Mouse (Mus musculus): Measurements from ENCODE around the gene Galnt7.
A peak's percentile ranks its signal among the peaks of the same experiment; 100 is the strongest.

The Galnt7 gene

GRCm38 (mm10) chr8:57652456-57653055 lies at the start of gene Galnt7:
Gene Galnt7 (minus strand): TSS chr8:57653032.
- peak; percentile 50 for DNase-seq (ENCODE audit: low spot score)

- DNase-seq (ENCODE audit: low spot score): no peak
Observed at GRCm38 (mm10) chr8:57688633-57689032, 35.8 kb upstream of the Galnt7 start.

DNA sequence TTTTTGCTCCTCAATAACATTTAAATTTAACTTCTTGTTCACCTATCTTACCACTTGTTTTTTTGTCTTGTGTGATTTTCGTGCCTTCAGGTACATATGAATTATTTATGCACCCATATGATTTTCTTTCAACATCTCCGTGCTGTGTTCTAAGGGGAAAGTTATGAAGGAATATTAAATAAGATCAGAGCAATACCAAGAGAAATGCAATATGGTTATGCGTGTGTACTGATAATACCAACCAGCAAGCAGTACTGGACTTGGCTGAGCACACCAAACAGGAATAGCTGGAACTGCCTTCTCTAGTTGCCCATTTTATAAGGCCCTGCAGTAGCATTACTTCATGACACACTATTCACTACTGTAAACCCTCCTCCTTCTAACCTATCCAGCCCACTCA lies 33.0 kb upstream of the Galnt7 start:
- no peak for DNase-seq (ENCODE audit: low spot score)

DNA sequence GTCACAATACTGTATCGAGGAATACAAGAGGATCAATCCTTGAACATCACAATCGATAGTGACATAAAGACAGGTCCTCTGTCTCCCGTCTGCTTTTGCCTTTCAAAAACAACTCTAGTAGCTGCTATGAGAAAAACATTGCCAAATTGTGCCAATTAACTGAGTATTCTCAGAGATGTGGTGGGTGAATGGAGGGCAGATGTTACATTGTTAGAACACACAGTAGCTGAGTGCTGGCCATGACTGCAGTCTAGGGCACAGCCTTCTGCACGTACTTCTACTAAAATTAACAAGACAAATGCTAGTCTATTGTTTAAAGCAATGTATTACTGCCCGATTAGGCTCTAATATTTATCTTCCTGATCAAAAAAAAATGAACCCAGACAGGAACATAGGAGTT lies 27.2 kb upstream of the Galnt7 start:
- DNase-seq (ENCODE audit: low spot score): no peak

DNA sequence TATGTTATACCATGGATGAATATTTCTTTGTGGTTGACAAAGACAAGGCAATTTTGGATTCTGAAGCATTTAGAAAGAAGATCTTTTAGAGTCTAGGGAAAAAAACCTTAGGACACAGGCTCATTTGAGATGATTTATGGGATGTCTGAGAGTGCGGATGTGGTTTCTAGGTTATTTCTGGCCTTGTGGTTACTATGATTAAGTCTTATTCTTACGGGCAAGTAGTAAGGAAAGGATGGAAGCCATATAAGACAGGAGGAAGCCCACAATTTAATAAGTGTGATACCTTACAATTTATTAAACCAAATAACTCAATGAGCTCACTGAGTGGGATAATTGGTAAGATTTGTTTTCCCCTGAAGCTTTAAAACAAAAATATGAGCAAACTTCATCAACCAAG lies 11.3 kb upstream of the Galnt7 start:
- DNase-seq (ENCODE audit: low spot score): no peak

DNA sequence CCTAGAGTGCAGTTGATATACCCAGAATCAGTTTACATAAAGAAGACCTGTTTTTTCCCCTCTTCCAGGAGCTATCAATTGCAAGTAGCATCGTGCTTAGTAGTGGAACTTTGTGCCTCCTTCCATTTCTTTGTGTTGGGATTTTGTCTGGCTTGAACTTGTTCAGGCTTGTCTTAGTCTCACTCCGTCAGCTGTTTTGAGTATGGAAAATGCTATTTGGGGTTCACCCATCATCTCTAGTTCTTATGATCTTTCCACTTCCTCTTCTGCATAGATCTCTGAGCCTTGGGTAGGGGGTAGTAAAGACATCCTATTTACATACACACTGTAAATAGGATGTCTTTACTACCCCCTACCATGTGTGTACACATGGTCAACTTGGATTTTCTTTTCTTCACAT lies 7.2 kb upstream of the Galnt7 start:
- no peak for DNase-seq (ENCODE audit: low spot score)

DNA sequence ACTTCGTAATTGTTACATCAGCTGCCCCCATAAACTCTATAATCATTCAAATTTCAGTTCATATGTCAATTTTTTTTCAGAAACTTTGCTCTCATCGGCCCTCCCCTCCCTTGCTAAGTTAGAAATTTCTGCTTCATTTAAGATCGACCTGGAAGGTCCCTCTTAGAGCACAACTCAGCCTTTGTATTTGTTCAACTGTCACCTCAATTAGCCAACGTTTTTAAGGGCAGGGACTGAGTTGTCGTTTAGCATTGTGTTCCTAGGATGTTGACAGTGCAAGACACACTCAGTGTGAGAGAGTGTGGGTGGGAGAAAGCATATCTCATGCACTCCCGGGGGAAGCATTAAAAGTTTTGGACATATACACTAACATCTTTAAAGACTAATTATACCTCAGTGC lies 3.6 kb upstream of the Galnt7 start:
- no peak for DNase-seq (ENCODE audit: low spot score)

- no peak for DNase-seq (ENCODE audit: low spot score)
Observed at GRCm38 (mm10) chr8:57654146-57654545, 1.3 kb upstream of the Galnt7 start.

GRCm38 (mm10) chr8:57653768-57654125 lies 915 bp upstream of the Galnt7 start:
- DNase-seq (ENCODE audit: low spot score): no peak

DNA sequence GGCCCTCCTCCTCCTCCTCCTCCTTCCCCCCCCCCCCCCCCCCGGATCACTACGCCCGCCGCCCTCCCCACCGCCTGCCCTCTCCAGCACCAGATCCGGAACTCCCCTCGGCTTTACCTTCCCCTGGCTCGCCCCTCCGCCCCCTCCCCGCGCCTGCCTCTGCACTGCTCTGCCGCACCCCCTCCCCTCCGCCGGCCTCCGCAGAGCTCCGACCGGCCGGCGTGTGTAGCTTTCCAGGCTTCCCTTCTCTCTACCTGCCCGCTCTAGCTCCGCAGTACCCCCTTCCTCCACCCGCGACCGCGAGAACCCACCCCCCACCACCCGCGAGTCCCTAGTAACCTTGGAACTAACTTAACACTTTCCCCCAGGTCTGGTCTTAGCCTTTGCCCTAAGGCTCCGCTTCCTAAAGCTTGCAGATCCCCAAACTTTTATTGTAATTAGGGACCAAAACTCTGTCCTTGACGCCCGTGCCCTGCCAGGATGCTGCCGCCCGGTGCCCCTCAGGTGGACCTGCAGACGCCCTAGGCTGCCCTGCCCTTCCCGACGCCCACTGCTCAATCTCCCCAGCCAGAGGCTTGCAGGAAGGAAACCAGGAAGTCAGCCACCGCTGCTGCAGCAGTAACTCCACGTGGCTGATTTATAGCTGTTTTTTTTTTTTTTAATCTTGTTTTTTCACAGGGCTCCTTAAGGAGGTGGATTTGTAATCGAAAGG lies 380 bp upstream of the Galnt7 start:
- peak; percentile 12 for DNase-seq (ENCODE audit: low spot score)

GRCm38 (mm10) chr8:57651689-57652455 lies 960 bp downstream of the Galnt7 start:
- DNase-seq (ENCODE audit: low spot score): peak; percentile 55

DNA sequence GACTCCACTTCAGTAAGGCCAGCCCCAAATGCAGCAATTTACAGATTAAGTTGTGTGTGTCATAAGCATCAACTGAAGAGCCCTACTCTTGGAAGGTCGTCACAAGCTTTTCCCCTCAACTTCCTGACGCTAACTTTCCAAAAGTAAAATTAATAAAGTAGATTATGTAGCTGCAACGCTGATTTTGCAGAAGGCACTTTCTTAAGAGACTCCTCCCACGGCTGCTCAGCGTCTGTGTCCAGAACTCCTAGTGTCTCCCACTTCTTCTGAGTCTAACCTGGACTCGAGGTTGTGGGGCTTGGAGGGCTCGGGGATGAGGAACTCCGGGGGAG lies 1.5 kb downstream of the Galnt7 start:
- DNase-seq (ENCODE audit: low spot score): no peak

DNA sequence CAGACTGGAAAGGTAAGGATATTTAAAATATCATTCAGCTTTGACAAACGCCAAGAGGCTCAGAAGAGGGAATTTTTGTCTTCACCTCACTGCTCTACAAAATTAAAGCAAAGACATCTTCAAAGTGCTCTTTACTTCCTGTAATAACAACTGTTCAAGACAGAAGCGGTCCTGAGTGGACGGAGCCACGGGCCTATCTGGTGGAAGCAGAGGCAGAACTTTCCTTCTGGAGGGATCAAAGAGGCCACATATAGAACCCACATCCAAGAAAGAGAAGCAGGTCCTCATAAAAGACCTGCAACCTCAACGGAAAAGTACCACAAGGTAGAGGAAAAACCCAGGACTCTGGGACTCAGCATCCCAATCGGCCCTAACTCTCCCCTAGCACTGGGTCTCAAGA lies 2.6 kb downstream of the Galnt7 start:
- DNase-seq (ENCODE audit: low spot score): no peak

DNA sequence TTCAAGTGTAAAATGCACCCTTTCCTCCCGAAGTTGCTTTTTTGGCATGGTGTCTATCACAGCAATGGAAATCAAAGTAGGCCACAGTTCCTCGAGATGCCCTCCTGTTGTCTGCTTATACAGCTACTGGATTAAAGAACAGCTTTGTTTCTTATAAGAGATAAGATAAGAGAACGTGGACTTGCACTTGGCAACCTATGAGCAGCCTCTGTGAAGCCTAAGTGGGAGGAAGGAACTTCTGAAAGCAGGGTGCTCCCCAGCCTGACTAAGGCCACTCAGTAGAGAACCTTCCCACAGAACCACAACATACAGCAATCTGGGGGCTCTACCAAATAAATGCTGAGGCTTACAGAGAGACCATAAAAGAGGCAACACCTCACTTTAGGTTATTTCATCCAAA lies 5.3 kb downstream of the Galnt7 start:
- DNase-seq (ENCODE audit: low spot score): no peak

DNA sequence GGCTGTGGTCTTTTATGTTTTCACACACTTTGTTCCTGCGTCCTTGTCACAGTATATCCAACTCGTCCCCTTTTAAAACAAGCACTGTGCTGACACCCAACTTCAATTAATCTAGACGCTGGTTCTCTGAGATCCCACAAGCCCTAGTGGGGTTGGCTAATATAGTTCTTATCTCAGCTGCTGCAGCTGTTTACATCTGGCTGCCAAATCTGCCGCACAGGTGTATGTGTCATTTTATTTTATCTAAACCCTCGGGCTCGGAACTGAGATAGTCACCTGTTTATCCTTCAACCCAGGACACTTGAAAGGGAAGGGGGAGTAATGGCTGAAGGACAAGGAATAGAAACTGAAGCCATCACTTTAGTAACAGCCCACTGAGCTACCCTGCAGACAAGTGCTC lies 8.6 kb downstream of the Galnt7 start:
- no peak for DNase-seq (ENCODE audit: low spot score)

DNA sequence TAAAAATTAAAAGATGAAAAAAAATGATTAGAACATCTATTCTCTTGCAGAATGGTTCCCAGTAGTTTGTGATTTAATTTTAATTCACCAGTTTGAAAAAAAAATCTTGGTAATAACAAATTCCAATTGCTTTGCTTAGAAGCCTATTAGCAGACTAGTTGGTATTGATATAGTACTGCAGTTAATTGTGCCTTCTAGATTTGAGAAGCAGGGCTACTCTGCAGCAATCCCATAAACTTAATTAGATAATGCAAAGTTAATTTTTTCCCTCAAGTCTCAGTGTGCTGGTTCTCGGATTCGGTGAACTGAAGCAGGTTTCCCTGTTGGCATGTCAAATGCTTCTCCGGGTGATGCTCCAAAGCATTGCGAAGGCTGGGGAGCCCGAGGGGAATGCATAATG lies 10.1 kb downstream of the Galnt7 start:
- no peak for DNase-seq (ENCODE audit: low spot score)

DNA sequence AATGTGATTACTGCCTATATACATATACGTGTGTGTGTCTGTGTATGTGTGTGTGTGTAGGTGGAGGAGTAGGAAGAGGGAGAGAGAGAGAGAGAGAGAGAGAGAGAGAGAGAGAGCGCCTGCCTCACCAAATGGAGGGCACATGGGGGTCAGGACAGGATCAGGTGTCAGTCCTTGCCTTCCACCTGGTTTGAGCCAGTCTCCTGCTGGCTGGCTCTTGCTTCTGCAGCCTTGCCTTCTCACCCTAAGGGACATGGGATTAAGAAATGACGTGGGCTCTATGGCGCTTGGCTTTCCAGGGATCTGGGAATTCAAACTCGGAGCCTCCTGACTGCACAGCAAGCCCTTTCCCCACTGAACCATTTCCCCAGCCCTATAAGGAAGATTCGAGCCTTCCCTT lies 13.9 kb downstream of the Galnt7 start:
- no peak for DNase-seq (ENCODE audit: low spot score)

GRCm38 (mm10) chr8:57637599-57638280 lies 15.1 kb downstream of the Galnt7 start:
- DNase-seq (ENCODE audit: low spot score): no peak

- DNase-seq (ENCODE audit: low spot score): no peak
Observed at GRCm38 (mm10) chr8:57636698-57637097, 16.1 kb downstream of the Galnt7 start.

GRCm38 (mm10) chr8:57636281-57636680 lies 16.6 kb downstream of the Galnt7 start:
- DNase-seq (ENCODE audit: low spot score): no peak

DNA sequence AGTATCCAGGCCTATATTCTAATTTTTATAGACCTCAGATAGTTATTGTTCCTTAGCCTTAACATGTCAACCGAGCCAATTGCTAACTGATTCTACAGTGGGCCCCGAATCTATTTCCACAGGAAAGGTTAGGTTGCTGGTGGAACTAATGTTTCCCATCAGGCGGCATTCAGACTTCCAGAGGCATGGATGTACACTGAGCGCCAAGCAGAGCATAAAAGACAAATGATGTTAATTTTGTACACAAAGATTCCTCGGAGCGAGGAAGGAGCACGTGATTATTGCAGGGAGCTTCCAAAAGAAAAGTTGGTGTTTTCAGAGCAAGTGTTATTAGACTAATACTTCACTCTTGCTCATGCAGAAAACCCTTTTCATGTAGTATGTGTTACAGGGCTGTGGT lies 21.1 kb downstream of the Galnt7 start:
- DNase-seq (ENCODE audit: low spot score): no peak

DNA sequence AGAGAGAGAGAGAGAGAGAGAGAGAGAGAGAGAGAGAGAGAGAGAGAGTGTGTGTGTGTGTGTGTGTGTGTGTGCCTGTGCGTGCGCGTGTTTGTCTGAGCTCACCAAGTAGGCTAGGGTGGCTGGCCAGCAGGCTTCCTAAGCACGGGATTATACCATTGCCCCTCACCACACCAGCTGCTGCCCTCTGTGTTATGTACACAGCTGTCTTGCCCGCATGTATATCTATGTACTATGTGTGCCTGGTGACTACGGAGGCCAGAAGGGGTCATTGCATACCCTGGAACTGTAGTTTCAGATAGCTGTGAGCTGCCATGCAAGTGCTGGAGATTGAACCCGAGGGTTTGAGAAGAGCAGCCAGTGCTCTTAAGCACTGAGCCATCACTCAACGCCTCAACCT lies 22.7 kb downstream of the Galnt7 start:
- no peak for DNase-seq (ENCODE audit: low spot score)
